Mouse (Mus musculus) left cerebral cortex, adult 8-10 months (tissue): ENCODE data around the gene Olfr298. TPM values are rescaled to one million over a fixed set of nuclear protein-coding genes. Genes with fewer than 3 reads are reported as not detected.

Experiments used
- DNase-seq, 2 experiments: peaks; one replicate each; pipeline ENCODE4 v3.0.0; 2022; ENCODE audit warnings: low spot score in 2 of 2
- total RNA-seq, 4 experiments: library from RNA; stranded (reverse); gene quantifications; 2 replicates each; pipeline ENCODE4 v1.2.4; 2022

Gene Olfr298
- not detected for total RNA-seq

DNA sequence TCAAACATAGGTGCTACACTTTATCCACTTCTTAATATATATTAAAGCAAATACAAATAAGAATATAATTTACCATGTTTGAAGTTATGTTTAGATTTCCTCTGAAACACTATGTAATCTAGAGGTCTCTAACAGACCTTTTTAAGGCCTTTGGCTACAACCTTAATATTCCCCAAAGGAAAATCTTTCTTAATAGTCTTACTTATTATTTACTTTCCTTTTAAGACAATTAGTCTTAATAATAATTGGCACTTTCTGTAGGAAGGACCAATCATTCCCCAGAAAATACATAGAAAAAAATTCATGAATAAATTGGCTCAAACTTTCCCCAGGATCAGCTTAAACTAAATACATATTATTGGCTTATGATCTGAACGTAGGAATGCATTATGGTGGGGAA is at the start of gene Olfr298:
TSS of gene Olfr298 (minus strand) at position 101 of the 400 bp plus-strand sequence.
- DNase-seq: no peak

DNA sequence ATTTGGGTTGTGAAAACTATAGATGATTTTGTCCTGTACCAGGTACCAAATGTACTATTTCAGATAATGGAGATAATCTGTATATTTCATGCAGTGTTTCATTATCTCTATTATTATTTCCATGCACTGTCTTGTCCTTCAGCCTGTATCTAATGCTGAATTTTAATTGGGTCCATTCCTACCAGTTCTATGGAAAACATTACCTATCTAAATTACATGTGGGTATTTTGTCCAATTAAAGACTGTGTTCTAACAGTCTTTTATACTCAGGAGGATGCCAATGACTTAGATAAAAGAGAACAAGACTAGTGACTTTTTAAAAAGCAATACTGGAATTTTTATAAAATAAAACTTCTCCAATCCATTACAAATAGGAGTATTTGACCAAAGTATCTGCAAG is 27.4 kb upstream of the Olfr298 start, which contains the start of gene Olfr297:
TSS of gene Olfr297 (plus strand) at position 301 of the 400 bp plus-strand sequence.
- no peak for DNase-seq

DNA sequence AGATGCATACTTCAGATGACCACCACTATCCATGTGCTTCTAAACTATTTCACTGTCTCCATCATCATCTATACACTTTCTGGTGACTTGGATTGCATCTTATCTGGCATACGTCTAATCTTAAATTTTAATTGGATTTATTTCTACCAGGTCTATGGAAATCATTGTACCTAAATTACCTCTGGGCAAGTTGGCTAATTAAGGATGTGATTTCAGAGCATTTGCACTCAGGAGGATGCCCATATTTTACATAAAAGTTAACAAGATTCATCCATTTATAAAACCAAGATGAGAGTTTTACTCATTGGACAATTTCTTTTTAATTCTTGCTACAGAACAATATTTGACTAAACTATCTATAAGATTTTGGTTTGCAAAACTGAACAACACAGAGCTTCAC is 32.7 kb downstream of the Olfr298 start, which contains the start of gene Olfr299:
TSS of gene Olfr299 (plus strand) at position 301 of the 400 bp plus-strand sequence.
- DNase-seq: no peak

Other genes with a start within 250 kb of the Olfr298 start
- not detected for gene Vmn2r76, start 246.2 kb downstream of the Olfr298 start, total RNA-seq
- not detected for gene Olfr310, start 215.3 kb downstream of the Olfr298 start, total RNA-seq
- not detected for gene Olfr309, start 178.8 kb downstream of the Olfr298 start, total RNA-seq
- not detected for gene Olfr308, start 166.9 kb downstream of the Olfr298 start, total RNA-seq
- not detected for gene Olfr307, start 154.9 kb downstream of the Olfr298 start, total RNA-seq
- not detected for gene Olfr305, start 125.6 kb downstream of the Olfr298 start, total RNA-seq
- gene Olfr304, start 105.8 kb downstream of the Olfr298 start, total RNA-seq: not detected
- not detected for gene Olfr303, start 94.7 kb downstream of the Olfr298 start, total RNA-seq
- gene Olfr301, start 88.6 kb downstream of the Olfr298 start, total RNA-seq: not detected
- not detected for gene Olfr299, start 32.6 kb downstream of the Olfr298 start, total RNA-seq
- not detected for gene Olfr297, start 27.5 kb upstream of the Olfr298 start, total RNA-seq
- not detected for gene Olfr295, start 91.4 kb upstream of the Olfr298 start, total RNA-seq
- not detected for gene Olfr294, start 124.2 kb upstream of the Olfr298 start, total RNA-seq
- gene Olfr293, start 156.6 kb upstream of the Olfr298 start, total RNA-seq: not detected
- not detected for gene Olfr292, start 195.8 kb upstream of the Olfr298 start, total RNA-seq